Mouse (Mus musculus) testis, adult 2 months (tissue): ENCODE results near the gene Mcts2.

ENCODE experiments used
- CTCF ChIP-seq: fragments of 200-500 bp; IDR thresholded peaks from 2 replicates; pipeline ENCODE4 v1.5.1; 2012; ENCODE audit warnings: low read depth, mild to moderate bottlenecking, inconsistent platforms, low read length, moderate library complexity; ENCODE audit not compliant: control insufficient read depth, insufficient read depth, insufficient replicate concordance
- POLR2A ChIP-seq: fragments of 200-500 bp; IDR thresholded peaks from 2 replicates; pipeline ENCODE4 v1.6.1; 2012; ENCODE audit warnings: low read depth, mild to moderate bottlenecking, inconsistent platforms, low read length, moderate library complexity; ENCODE audit not compliant: control insufficient read depth

- TF ChIP-seq CTCF (no peak), POLR2A (no peak)
Measured at GRCm38 (mm10) chr2:152672166-152672565, 14.7 kb upstream of the Mcts2 start.
